Mouse (Mus musculus): ENCODE measurements at regions not wholly inside any gene's neighbourhood (a gene's known extent, or its start where the extent isn't known, plus 50 kb on each side); places are given as distances from the start of the nearest gene placed in this dataset.

- no peak overlapping the region for H3K27ac ChIP-seq
- H3K9me3 ChIP-seq: no peaks in the 10 kb centered on the region
- WGBS: 81% methylated on average over 7 of the region's 7 CpGs
- no peaks in the 10 kb centered on the region for H3K27me3 ChIP-seq (replicated peaks)
- H3K9ac ChIP-seq: no peak overlapping the region
- H3K4me3 ChIP-seq: no peak overlapping the region
- H3K4me2 ChIP-seq (replicated peaks): no peak overlapping the region
- H3K36me3 ChIP-seq: no peaks in the 10 kb centered on the region
- no peak for ATAC-seq (ENCODE audit: low FRiP score, low read depth)
- H3K4me1 ChIP-seq: no peaks in the 10 kb centered on the region
Measured at GRCm38 (mm10) chr2:59431867-59432266, 52.6 kb upstream of the Dapl1 start.

Measured in neural tube, embryonic 12.5 days (tissue).